Mouse (Mus musculus) neural tube, embryonic 10.5 days (tissue): ENCODE results near the gene Flt3l.
A peak's percentile ranks its signal among the peaks of the same experiment; 100 is the strongest.
"Not testable (repeated sequence)": the region's sequence is repeated elsewhere in the genome, so short reads cannot be mapped to it uniquely, and the experiment has no call there.

Experiments
- DNase-seq: peaks from one replicate; pipeline ENCODE4 v3.0.0-alpha.2; 2017; ENCODE audit warnings: low spot score; ENCODE audit errors: extremely low spot score

Flt3l gene

GRCm38 (mm10) chr7:45135993-45136567 is at the start of gene Flt3l, which contains the start of gene Gm45713:
Gene Flt3l, minus strand, starts transcription at chr7:45136432.
Gene Gm45713, minus strand, starts transcription at chr7:45136231.
- peak; percentile 87 for DNase-seq

- DNase-seq, result no peak
Observed at GRCm38 (mm10) chr7:45185921-45186320, 49.7 kb upstream of the Flt3l start.

GRCm38 (mm10) chr7:45183672-45184071 is 47.4 kb upstream of the Flt3l start:
- DNase-seq, result no peak

- no peak for DNase-seq
Observed at GRCm38 (mm10) chr7:45182606-45183005, 46.4 kb upstream of the Flt3l start.

- peak; percentile 83 for DNase-seq
Observed at GRCm38 (mm10) chr7:45182199-45182601, 46.0 kb upstream of the Flt3l start.

- no peak for DNase-seq
Observed at GRCm38 (mm10) chr7:45181540-45181939, 45.3 kb upstream of the Flt3l start.

GRCm38 (mm10) chr7:45180896-45181477 is 44.8 kb upstream of the Flt3l start, which contains the start of gene Pth2:
Gene Pth2, plus strand, starts transcription at chr7:45180995.
- no peak for DNase-seq

- DNase-seq, result no peak
Observed at GRCm38 (mm10) chr7:45179469-45179868, 43.2 kb upstream of the Flt3l start, which contains the start of gene Gfy. Gene Gfy, minus strand, starts transcription at chr7:45179569.

GRCm38 (mm10) chr7:45178550-45178949 is 42.3 kb upstream of the Flt3l start:
- DNase-seq, result no peak

GRCm38 (mm10) chr7:45176356-45176755 is 40.1 kb upstream of the Flt3l start:
- DNase-seq, result no peak

- DNase-seq, result no peak
Observed at GRCm38 (mm10) chr7:45175929-45176328, 39.7 kb upstream of the Flt3l start.

GRCm38 (mm10) chr7:45175398-45175797 is 39.2 kb upstream of the Flt3l start:
- no peak for DNase-seq

GRCm38 (mm10) chr7:45174567-45175280 is 38.5 kb upstream of the Flt3l start:
- DNase-seq, result peak; percentile 50

GRCm38 (mm10) chr7:45173772-45174171 is 37.5 kb upstream of the Flt3l start:
- DNase-seq, result not testable (repeated sequence)

GRCm38 (mm10) chr7:45172974-45173373 is 36.7 kb upstream of the Flt3l start:
- no peak for DNase-seq

- no peak for DNase-seq
Observed at GRCm38 (mm10) chr7:45169495-45169894, 33.3 kb upstream of the Flt3l start.

GRCm38 (mm10) chr7:45168656-45169055 is 32.4 kb upstream of the Flt3l start:
- no peak for DNase-seq

- peak; percentile 38 for DNase-seq
Observed at GRCm38 (mm10) chr7:45167761-45168445, 31.7 kb upstream of the Flt3l start.

GRCm38 (mm10) chr7:45166950-45167401 is 30.7 kb upstream of the Flt3l start:
- DNase-seq, result no peak

GRCm38 (mm10) chr7:45165701-45166100 is 29.5 kb upstream of the Flt3l start:
- DNase-seq, result no peak

- DNase-seq, result no peak
Observed at GRCm38 (mm10) chr7:45164833-45165232, 28.6 kb upstream of the Flt3l start.
